Mouse (Mus musculus) forebrain, embryonic 14.5 days (tissue): ENCODE results near the gene Snurf. TPM values are rescaled to one million over a fixed set of nuclear protein-coding genes. Genes with fewer than 3 reads are reported as not detected.

ENCODE experiments used
- polyA plus RNA-seq: library from polyadenylated mRNA; unstranded; fragments of >200 nt; fragmentation: Nextera tagmentation; extraction: Ambion mirVana; gene quantifications from 2 replicates; pipeline ENCODE4 v1.2.1, GENCODE M21; 2014

Gene Snurf
- polyA plus RNA-seq, 1 experiment from 2014 or later, result 348 TPM

Other genes with a start within 250 kb of the Snurf start
- 1.9 and 3.4 TPM in 2 replicates for gene Gm38393, start within 50 bp of the Snurf start, polyA plus RNA-seq
- gene Snrpn, start 135.2 kb upstream of the Snurf start, polyA plus RNA-seq, result 481 and 569 TPM in 2 replicates